Mouse (Mus musculus) midbrain, embryonic 13.5 days (tissue): ENCODE results near the gene B3gnt9. TPM values are rescaled to one million over a fixed set of nuclear protein-coding genes. Genes with fewer than 3 reads are reported as not detected.
A peak's percentile ranks its signal among the peaks of the same experiment; 100 is the strongest.
"Not testable (repeated sequence)": the region's sequence is repeated elsewhere in the genome, so short reads cannot be mapped to it uniquely, and the experiment has no call there.

Experiments used
- ATAC-seq: fragments of 200-750 bp; cut with Nextera tagmentation; 2 replicates; pipeline ENCODE4 v1.8.0; 2017; ENCODE audit warnings: mild to moderate bottlenecking, moderate TSS enrichment, moderate library complexity
- H3K27ac ChIP-seq: fragments of 300-500 bp; sonication (generic); 2 replicates; pipeline ENCODE4 v1.5.1; 2015; ENCODE audit warnings: inconsistent platforms, mild to moderate bottlenecking, moderate library complexity
- H3K27me3 ChIP-seq: fragments of 300-500 bp; sonication (generic); 2 replicates; pipeline ENCODE4 v1.6.1; 2015; ENCODE audit warnings: mild to moderate bottlenecking, inconsistent platforms
- H3K36me3 ChIP-seq: fragments of 300-500 bp; sonication (generic); 2 replicates; pipeline ENCODE4 v1.6.1; 2015; ENCODE audit warnings: mild to moderate bottlenecking, inconsistent platforms
- H3K4me1 ChIP-seq: fragments of 300-500 bp; sonication (generic); replicated peaks from 2 replicates; pipeline ENCODE4 v1.6.1; 2015; ENCODE audit warnings: inconsistent platforms
- H3K4me2 ChIP-seq: fragments of 300-500 bp; sonication (generic); replicated peaks from 2 replicates; pipeline ENCODE4 v1.6.1; 2015; ENCODE audit warnings: moderate library complexity, mild to moderate bottlenecking, inconsistent platforms
- H3K4me3 ChIP-seq: fragments of 300-500 bp; sonication (generic); replicated peaks from 2 replicates; pipeline ENCODE4 v1.5.1; 2015; ENCODE audit warnings: mild to moderate bottlenecking, inconsistent platforms
- H3K9ac ChIP-seq: fragments of 300-500 bp; sonication (generic); replicated peaks from 2 replicates; pipeline ENCODE4 v1.6.1; 2015; ENCODE audit warnings: mild to moderate bottlenecking, inconsistent platforms
- H3K9me3 ChIP-seq: fragments of 300-500 bp; sonication (generic); 2 replicates; pipeline ENCODE4 v1.6.1; 2016; ENCODE audit warnings: mild to moderate bottlenecking, inconsistent platforms
- whole genome bisulfite sequencing: fragments of 180-500 bp; shearing (Covaris S2); methylation state at CpG from one replicate; pipeline ENCODE4 v1.1.7; 2015; 5-methylcytosine and 5-hydroxymethylcytosine counted together
- polyA plus RNA-seq: library from polyadenylated mRNA; unstranded; fragments of >200 nt; fragmentation: Nextera tagmentation; extraction: Ambion mirVana; gene quantifications from 2 replicates; pipeline ENCODE4 v1.2.1, GENCODE M21; 2015

Gene B3gnt9
- polyA plus RNA-seq, 1 experiment from 2014 or later: 4.2 TPM

DNA sequence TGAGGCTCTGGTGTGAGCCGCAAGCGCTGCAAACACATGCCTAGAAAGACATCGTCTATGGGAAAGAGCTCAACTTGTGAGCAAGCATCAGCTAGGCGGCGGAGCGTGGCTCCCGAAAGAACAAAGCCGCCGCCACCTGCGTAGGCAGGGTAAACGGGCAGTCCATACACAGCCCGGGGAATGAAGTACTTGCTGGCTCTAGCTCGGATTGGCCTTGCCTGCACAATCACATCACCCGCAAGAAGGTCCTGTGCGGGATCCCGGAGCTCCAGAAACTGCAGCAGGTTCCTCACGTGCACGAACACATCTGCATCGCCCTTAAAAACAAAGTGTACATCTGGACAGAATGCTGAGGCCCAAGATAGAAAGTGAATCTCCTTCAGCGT is 1.2 kb downstream of the B3gnt9 start:
- Histone ChIP-seq H3K27me3 (peaks cover 42% of the 10 kb centered on the region), H3K4me3 (peak overlapping the region; percentile 56), H3K4me2 (peak overlapping the region; percentile 95), H3K4me1 (peaks cover 23% of the 10 kb centered on the region), H3K9me3 (no peaks in the 10 kb centered on the region), H3K36me3 (peaks cover 36% of the 10 kb centered on the region), H3K27ac (no peak overlapping the region), H3K9ac (no peak overlapping the region; the same call in none of the 2 replicates)
- peak; percentile 60 for ATAC-seq
- 27% methylated on average over 20 of the region's 20 CpGs for WGBS

DNA sequence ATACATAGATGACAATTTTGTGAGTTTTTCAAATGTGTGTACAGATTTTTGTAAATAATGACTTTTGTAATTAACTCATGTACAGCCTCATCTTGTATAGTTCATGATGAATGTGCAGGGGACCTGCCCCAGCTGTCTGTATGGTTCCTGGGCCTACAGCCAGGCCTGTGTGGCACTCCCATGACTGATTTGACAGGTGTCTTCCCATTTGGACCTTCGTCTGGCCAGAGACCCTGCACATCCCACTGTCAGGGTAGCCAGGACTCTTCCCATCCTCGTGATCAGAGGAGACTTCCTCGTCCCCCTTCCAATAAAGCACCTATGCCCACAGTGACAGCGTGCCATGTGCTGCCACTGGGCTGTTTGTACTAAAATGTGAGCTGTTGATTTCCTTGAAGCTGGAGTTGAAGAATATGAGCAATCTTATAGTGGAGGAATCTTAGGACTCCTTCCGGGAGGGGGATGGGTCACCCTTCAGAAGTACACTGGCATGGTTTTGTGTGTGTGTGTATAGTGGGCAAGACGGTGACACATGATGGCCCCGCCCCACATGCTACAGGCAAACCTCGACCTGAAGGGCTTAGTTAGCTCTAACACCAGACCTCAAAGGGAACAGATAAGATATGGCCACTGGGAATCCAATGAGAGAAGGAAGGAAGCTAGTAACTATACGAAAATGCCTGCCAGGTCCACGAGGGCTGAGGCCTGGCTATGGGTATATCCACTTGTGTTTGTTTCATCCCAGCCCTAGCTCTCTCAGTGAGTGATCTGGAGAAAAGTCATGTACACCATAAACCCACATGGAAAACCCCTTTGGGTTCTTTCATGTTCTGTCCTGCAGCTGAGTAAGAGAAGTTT is 2.0 kb downstream of the B3gnt9 start:
- Histone ChIP-seq H3K4me3 (no peak overlapping the region), H3K9me3 (no peaks in the 10 kb centered on the region), H3K27me3 (peaks cover 34% of the 10 kb centered on the region), H3K27ac (no peak overlapping the region), H3K4me2 (no peak overlapping the region), H3K4me1 (peaks cover 20% of the 10 kb centered on the region), H3K9ac (no peak overlapping the region), H3K36me3 (peaks cover 45% of the 10 kb centered on the region)
- no peak for ATAC-seq
- 91% methylated on average over 10 of the region's 10 CpGs for WGBS

DNA sequence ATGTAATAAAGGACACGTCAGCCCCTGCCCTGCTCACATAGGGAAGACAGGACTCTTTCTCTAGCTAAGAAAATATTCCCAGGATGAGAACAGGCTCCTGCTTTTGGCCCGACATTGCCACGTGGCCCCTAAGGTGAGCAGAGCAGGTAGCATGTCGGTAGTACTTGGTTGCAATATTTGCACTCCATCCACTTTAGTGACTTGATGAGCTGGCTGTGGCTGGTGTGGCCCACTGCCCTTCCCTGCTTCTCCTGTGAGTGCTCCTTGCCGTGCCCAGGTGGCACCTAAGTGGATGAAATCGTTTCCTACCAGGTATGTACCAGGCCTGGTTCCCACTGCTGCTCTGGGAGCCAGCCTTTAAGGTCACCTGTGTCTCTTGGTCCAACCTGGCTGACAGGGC is 3.0 kb downstream of the B3gnt9 start:
- H3K9ac ChIP-seq: no peak overlapping the region
- no peak overlapping the region for H3K4me3 ChIP-seq
- H3K36me3 ChIP-seq: peaks cover 52% of the 10 kb centered on the region
- H3K4me2 ChIP-seq: no peak overlapping the region
- peaks cover 26% of the 10 kb centered on the region for H3K27me3 ChIP-seq
- WGBS: 91% methylated on average over 6 of the region's 6 CpGs
- ATAC-seq: no peak
- no peaks in the 10 kb centered on the region for H3K9me3 ChIP-seq
- no peak overlapping the region for H3K27ac ChIP-seq
- H3K4me1 ChIP-seq: peaks cover 20% of the 10 kb centered on the region

DNA sequence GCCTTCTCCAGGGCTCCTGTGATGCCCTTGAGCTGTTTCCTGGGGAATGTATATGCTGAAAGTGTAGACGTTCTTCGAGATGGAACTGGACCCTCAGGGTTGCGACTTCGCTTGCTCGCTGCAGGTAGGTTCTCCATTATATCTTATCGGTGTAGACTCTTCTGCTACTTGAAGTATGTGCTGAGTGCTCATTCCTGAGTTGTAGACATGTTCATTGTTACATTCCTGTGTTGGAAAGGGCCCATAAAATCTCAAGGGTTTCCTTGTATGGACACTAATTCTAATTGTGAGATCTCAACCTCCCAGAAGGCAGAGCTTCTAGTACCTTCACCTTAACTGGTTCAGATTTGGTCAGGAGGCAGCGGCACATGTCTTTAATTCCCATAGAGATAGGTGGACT is 13.9 kb downstream of the B3gnt9 start:
- H3K4me3 ChIP-seq: no peak overlapping the region
- no peaks in the 10 kb centered on the region for H3K27me3 ChIP-seq
- no peak for ATAC-seq
- H3K4me2 ChIP-seq: no peak overlapping the region
- H3K4me1 ChIP-seq: no peaks in the 10 kb centered on the region
- no peaks in the 10 kb centered on the region for H3K9me3 ChIP-seq
- WGBS: 97% methylated on average over 7 of the region's 7 CpGs
- H3K36me3 ChIP-seq: peaks cover 53% of the 10 kb centered on the region
- H3K9ac ChIP-seq: no peak overlapping the region
- H3K27ac ChIP-seq: no peak overlapping the region

DNA sequence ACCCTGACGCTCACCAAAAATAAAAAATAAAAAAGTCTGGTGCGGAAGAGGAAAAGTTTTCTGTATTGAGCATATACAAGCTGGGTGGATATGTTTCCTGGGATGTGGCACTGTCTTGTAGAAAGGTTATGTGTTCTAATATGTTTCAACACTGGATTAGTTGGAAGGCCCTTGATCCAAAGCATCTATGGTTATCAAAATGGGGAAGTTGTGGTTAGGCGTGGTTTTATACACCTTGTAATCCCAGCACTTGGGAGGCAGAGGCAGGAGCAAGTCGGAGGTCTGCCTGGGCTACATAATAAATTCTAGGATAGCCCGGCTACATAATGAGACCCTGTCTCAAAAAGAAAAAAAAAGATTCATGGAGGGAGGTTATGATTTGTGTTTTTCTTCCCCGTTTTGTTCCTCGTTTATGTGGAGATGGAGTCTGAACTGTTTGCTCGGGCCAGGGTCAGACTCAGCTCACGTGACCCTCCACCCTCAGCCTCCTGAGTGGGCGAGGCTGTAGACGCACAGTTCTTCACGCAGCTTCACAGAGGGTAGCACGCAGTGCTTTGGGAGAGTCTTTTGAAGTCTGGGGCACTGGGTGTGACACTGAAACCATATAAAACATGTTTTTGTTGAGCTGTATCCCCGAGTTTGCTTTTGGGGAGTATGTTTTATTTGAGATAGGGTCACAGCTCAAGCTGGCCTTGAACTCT is 17.4 kb downstream of the B3gnt9 start:
- H3K4me1 ChIP-seq: no peaks in the 10 kb centered on the region
- ATAC-seq: no peak
- H3K9me3 ChIP-seq: no peaks in the 10 kb centered on the region
- no peak overlapping the region for H3K27ac ChIP-seq
- WGBS: 92% methylated on average over 14 of the region's 14 CpGs
- no peak overlapping the region for H3K4me3 ChIP-seq
- no peaks in the 10 kb centered on the region for H3K27me3 ChIP-seq
- no peak overlapping the region for H3K9ac ChIP-seq
- H3K4me2 ChIP-seq: no peak overlapping the region
- peaks cover 60% of the 10 kb centered on the region for H3K36me3 ChIP-seq

DNA sequence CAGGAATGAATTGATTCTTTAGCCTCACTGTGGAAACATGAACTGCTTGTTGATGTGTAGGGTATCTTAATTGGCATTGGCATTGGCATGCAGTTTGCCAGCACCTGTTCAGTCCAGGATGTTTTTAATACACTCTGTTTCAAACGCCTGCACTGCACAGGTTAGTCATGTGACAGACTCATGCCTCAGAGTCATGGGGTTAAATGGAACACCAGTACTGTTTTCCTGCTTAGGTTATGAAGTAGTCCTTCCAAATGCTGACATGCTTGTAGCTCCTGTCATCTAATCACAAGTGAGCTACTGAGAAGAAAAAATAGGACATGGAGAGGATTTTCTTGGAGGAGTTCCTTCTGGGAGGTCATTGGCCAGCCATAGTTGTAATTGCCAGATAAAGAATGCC is 19.7 kb downstream of the B3gnt9 start:
- Histone ChIP-seq H3K4me2 (no peak overlapping the region), H3K27me3 (no peaks in the 10 kb centered on the region), H3K4me3 (no peak overlapping the region), H3K36me3 (peaks cover 45% of the 10 kb centered on the region), H3K4me1 (no peaks in the 10 kb centered on the region), H3K27ac (no peak overlapping the region), H3K9ac (no peak overlapping the region), H3K9me3 (no peaks in the 10 kb centered on the region)
- ATAC-seq: no peak
- WGBS: 94% methylated on average over 1 of the region's 1 CpGs

DNA sequence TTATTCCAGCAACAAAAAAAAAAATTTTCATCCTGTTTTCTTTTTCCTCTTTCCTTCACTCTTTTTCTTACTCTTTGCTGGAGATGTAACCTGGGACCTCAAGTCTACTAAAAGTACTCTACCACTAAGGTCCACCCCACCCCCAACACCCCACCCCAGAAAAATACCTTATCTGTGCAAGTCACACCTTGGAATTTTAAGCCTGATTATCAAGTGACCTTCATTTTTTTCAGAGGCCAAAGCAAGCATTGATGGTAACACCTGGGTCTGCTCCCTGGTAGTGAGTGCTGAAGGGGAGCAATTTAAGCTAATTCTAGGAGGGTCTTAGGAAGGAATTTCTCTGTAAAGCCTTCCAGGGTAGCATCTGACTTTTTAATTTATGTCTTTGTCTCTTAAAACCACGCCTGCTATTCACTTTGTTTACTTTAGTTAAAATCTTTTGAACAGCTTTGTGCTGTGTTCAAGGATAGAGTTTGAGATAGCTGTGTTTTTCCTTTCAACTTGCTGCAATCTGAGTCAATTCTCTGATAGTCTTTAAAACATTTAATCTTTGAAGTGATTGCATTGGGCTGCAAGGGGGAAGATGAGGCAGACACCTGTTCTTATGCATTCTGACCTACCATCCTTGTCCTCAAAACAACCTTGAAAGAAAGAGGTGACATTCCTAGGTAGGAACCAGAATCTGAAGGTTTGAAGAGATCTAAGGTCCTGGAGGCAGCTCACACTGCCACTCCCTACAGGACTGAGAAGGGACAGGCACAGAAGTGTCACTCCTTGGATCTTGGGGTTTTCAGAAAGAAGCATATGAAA is 21.6 kb downstream of the B3gnt9 start:
- H3K36me3 ChIP-seq: peaks cover 26% of the 10 kb centered on the region
- H3K27me3 ChIP-seq: no peaks in the 10 kb centered on the region
- no peak overlapping the region for H3K4me3 ChIP-seq
- ATAC-seq: no peak
- H3K9ac ChIP-seq: no peak overlapping the region
- H3K4me2 ChIP-seq: no peak overlapping the region
- WGBS: 79% methylated on average over 1 of the region's 1 CpGs
- H3K9me3 ChIP-seq: no peaks in the 10 kb centered on the region
- H3K27ac ChIP-seq: no peak overlapping the region
- H3K4me1 ChIP-seq: no peaks in the 10 kb centered on the region

DNA sequence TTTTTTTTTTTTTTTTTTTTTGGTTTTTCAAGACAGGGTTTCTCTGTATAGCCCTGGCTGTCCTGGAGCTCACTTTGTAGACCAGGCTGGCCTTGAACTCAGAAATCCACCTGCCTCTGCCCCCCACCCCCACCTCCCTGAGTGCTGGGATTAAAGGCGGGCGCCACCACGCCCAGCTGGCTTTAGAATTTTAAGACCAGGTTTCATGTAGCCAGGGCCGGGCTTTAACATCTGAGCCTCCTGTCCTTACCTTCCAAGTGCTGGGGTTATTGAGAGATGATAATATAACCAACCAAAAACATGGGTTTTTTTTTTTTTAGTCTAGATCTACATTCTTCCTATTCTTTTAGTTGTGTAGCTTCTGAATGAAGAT is 22.6 kb downstream of the B3gnt9 start:
- not testable (repeated sequence) for H3K27ac ChIP-seq, H3K27me3 ChIP-seq
- WGBS: 91% methylated on average over 4 of the region's 4 CpGs

DNA sequence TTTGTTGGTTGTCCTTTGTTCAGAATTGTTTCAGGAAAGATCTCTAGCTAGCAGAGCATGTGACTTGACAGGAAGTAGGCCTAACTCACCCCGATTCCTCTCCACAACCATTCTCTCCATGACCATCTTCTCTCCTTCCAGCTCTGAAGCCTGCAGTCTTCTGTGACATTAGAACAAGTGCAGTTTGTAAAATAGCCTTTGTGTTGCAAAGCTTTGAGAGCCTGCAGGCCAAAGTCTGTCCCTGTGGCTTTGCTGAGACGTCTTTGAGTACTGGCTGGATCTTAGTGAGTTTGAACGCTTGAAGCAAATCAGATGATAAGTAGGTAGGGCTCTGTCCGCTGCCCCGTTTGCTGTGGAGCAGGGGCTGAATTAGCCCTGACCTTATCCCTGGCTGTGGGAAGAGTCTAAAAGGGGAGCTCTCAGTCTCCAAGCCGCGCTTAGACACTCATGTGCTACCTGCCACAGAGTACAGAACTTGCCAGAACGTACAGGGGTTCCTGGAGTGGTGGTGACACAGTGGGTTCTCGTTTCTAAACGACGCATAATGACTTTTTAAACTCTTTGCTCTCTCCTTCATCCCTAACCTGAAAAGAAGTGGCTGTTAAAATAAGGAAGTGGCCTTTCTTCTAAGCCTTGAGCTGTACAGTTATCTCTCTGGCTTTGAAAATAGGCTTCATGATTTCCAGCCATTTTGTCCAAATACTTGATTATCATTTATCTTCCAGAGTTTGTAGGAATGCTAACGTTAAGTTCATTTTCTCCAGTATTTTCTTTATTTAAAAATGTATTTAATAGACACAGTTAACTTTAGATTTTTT is 23.2 kb downstream of the B3gnt9 start:
- Histone ChIP-seq H3K4me1 (peaks cover 7% of the 10 kb centered on the region), H3K27me3 (no peaks in the 10 kb centered on the region), H3K36me3 (peaks cover 24% of the 10 kb centered on the region), H3K4me3 (no peak overlapping the region), H3K9ac (no peak overlapping the region), H3K9me3 (no peaks in the 10 kb centered on the region), H3K27ac (no peak overlapping the region), H3K4me2 (no peak overlapping the region)
- no peak for ATAC-seq
- WGBS: 88% methylated on average over 12 of the region's 12 CpGs

More for the DNA sequence above, 22.6 kb downstream of the B3gnt9 start:
- not testable (repeated sequence) for H3K9me3 ChIP-seq, H3K9ac ChIP-seq, H3K4me1 ChIP-seq, H3K4me3 ChIP-seq, ATAC-seq, H3K4me2 ChIP-seq
- H3K36me3 ChIP-seq: peaks cover 26% of the 10 kb centered on the region

DNA sequence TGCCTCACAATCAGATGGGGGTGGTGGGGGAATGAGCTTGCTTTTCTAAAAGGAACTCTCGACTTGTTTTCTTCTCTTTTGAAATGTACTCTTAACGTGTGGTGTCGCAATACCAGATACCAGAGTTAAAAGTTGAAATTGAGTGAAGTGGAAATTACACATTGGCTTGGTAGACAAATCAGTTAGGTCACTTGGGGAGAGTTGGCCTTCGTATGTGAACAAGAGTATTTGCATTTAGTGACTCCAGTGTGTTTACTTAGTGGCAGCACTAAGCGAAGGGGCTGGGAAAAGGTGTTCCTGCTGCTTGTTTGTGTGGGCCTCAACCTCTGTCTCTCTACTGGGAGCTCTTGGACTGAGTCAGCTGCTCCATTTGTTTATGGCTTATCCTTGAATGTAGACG is 29.0 kb downstream of the B3gnt9 start:
- WGBS: 28% methylated on average over 6 of the region's 6 CpGs
- no peaks in the 10 kb centered on the region for H3K27me3 ChIP-seq
- peak overlapping the region; percentile 91 for H3K9ac ChIP-seq

DNA sequence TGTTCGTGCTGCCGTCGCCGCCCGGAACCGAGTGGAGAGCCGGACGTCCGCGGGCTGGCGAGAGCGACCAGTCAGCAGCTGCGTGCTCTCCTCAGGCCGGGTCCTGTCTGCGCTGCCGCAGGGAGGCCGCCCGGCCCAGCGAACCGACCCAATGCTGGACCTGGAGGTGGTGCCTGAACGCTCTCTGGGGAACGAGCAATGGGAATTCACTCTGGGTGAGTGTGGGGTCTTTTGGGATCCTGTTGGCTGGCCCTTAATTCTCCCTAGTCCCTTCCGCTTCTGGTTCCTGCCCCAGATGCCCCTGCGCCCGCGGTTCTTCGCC is 29.7 kb downstream of the B3gnt9 start:
- no peaks in the 10 kb centered on the region for H3K9me3 ChIP-seq
- peaks cover 25% of the 10 kb centered on the region for H3K4me1 ChIP-seq
- no peaks in the 10 kb centered on the region for H3K27me3 ChIP-seq
- H3K4me3 ChIP-seq: peak overlapping the region; percentile 92
- no peaks in the 10 kb centered on the region for H3K36me3 ChIP-seq
- ATAC-seq: no peak
- WGBS: under 1% methylated on average over 27 of the region's 27 CpGs
- H3K27ac ChIP-seq: peak overlapping the region; percentile 61
- peak overlapping the region; percentile 91 for H3K9ac ChIP-seq
- peak overlapping the region; percentile 80 for H3K4me2 ChIP-seq

More for the DNA sequence above, 29.0 kb downstream of the B3gnt9 start:
- Histone ChIP-seq H3K4me2 (peak overlapping the region; percentile 80), H3K36me3 (no peaks in the 10 kb centered on the region), H3K4me3 (peak overlapping the region; percentile 92), H3K9me3 (no peaks in the 10 kb centered on the region), H3K4me1 (peaks cover 25% of the 10 kb centered on the region), H3K27ac (no peak overlapping the region)
- ATAC-seq: no peak
